Mouse (Mus musculus) forebrain, embryonic 10.5 days (tissue): ENCODE data around the gene Lrrc52. TPM values are rescaled to one million over a fixed set of nuclear protein-coding genes. Genes with fewer than 3 reads are reported as not detected.

ENCODE experiments used
- DNase-seq: peaks from one replicate; pipeline ENCODE4 v3.0.0-alpha.2; 2017; ENCODE audit warnings: low spot score; ENCODE audit errors: extremely low spot score
- H3K27ac ChIP-seq: fragments of 300-500 bp; sonication (generic); 2 replicates; pipeline ENCODE4 v1.5.1; 2016; ENCODE audit warnings: mild to moderate bottlenecking
- H3K27me3 ChIP-seq: fragments of 300-500 bp; sonication (generic); 2 replicates; pipeline ENCODE4 v1.6.1; 2016; ENCODE audit warnings: mild to moderate bottlenecking; ENCODE audit not compliant: poor library complexity, severe bottlenecking
- H3K36me3 ChIP-seq: fragments of 300-500 bp; sonication (generic); replicated peaks from 2 replicates; pipeline ENCODE4 v1.6.1; 2016; ENCODE audit warnings: mild to moderate bottlenecking, moderate library complexity
- H3K4me1 ChIP-seq: fragments of 300-500 bp; sonication (generic); 2 replicates; pipeline ENCODE4 v1.6.1; 2016
- H3K4me3 ChIP-seq: fragments of 300-500 bp; sonication (generic); 2 replicates; pipeline ENCODE4 v1.5.1; 2016; ENCODE audit warnings: mild to moderate bottlenecking, moderate library complexity
- H3K9me3 ChIP-seq: fragments of 300-500 bp; sonication (generic); 2 replicates; pipeline ENCODE4 v1.6.1; 2016; ENCODE audit warnings: mild to moderate bottlenecking, moderate library complexity
- WGBS: fragments of 180-500 bp; shearing (Covaris S2); methylation state at CpG from one replicate; pipeline ENCODE4 v1.1.7; 2016; 5-methylcytosine and 5-hydroxymethylcytosine counted together
- polyA plus RNA-seq: library from polyadenylated mRNA; unstranded; fragments of >200 nt; fragmentation: Nextera tagmentation; extraction: Ambion mirVana; gene quantifications from 2 replicates; pipeline ENCODE4 v1.2.1, GENCODE M21; 2016

Gene Lrrc52
- polyA plus RNA-seq, 1 experiment from 2014 or later: not detected

- Histone ChIP-seq H3K27ac (no peak overlapping the region), H3K4me1 (no peaks in the 10 kb centered on the region; the same call in 1 of the 2 replicates), H3K9me3 (no peaks in the 10 kb centered on the region), H3K27me3 (no peaks in the 10 kb centered on the region), H3K36me3 (no peaks in the 10 kb centered on the region), H3K4me3 (no peak overlapping the region)
- 75% methylated on average over 3 of the region's 3 CpGs for WGBS
- no peak for DNase-seq
Measured at GRCm38 (mm10) chr1:167457311-167457710, 9.3 kb downstream of the Lrrc52 start.

- Histone ChIP-seq H3K27ac (no peak overlapping the region), H3K27me3 (no peaks in the 10 kb centered on the region), H3K9me3 (no peaks in the 10 kb centered on the region), H3K4me1 (peaks cover 10% of the 10 kb centered on the region; the same call in 1 of the 2 replicates), H3K4me3 (no peak overlapping the region), H3K36me3 (no peaks in the 10 kb centered on the region)
- WGBS: 94% methylated on average over 3 of the region's 3 CpGs
- no peak for DNase-seq
Measured at GRCm38 (mm10) chr1:167453048-167453447, 13.5 kb downstream of the Lrrc52 start.

GRCm38 (mm10) chr1:167452456-167452855 lies 14.1 kb downstream of the Lrrc52 start:
- H3K36me3 ChIP-seq: no peaks in the 10 kb centered on the region
- no peak for DNase-seq
- no peaks in the 10 kb centered on the region for H3K9me3 ChIP-seq
- WGBS: 86% methylated on average over 6 of the region's 6 CpGs
- H3K4me3 ChIP-seq: no peak overlapping the region
- H3K27ac ChIP-seq: no peak overlapping the region
- H3K27me3 ChIP-seq: no peaks in the 10 kb centered on the region
- H3K4me1 ChIP-seq: peaks cover 10% of the 10 kb centered on the region; the same call in 1 of the 2 replicates

GRCm38 (mm10) chr1:167448598-167448997 lies 18.0 kb downstream of the Lrrc52 start:
- H3K27me3 ChIP-seq: no peaks in the 10 kb centered on the region
- no peaks in the 10 kb centered on the region for H3K36me3 ChIP-seq
- H3K27ac ChIP-seq: no peak overlapping the region
- H3K9me3 ChIP-seq: no peaks in the 10 kb centered on the region
- WGBS: 32% methylated on average over 7 of the region's 7 CpGs
- peaks cover 10% of the 10 kb centered on the region; the same call in 1 of the 2 replicates for H3K4me1 ChIP-seq
- no peak for DNase-seq
- H3K4me3 ChIP-seq: no peak overlapping the region

- Histone ChIP-seq H3K9me3 (no peaks in the 10 kb centered on the region), H3K4me3 (no peak overlapping the region), H3K36me3 (no peaks in the 10 kb centered on the region), H3K27ac (no peak overlapping the region), H3K4me1 (peaks cover 10% of the 10 kb centered on the region; the same call in 1 of the 2 replicates), H3K27me3 (no peaks in the 10 kb centered on the region)
- WGBS: 61% methylated on average over 6 of the region's 6 CpGs
- DNase-seq: no peak
Measured at GRCm38 (mm10) chr1:167448088-167448487, 18.5 kb downstream of the Lrrc52 start.

GRCm38 (mm10) chr1:167446516-167446915 lies 20.1 kb downstream of the Lrrc52 start:
- no peak overlapping the region for H3K27ac ChIP-seq
- peaks cover 10% of the 10 kb centered on the region; the same call in 1 of the 2 replicates for H3K4me1 ChIP-seq
- no peaks in the 10 kb centered on the region for H3K36me3 ChIP-seq
- WGBS: 81% methylated on average over 6 of the region's 6 CpGs
- no peaks in the 10 kb centered on the region for H3K27me3 ChIP-seq
- H3K9me3 ChIP-seq: no peaks in the 10 kb centered on the region
- no peak overlapping the region for H3K4me3 ChIP-seq
- DNase-seq: no peak

GRCm38 (mm10) chr1:167445167-167445566 lies 21.4 kb downstream of the Lrrc52 start:
- no peak for DNase-seq
- H3K4me1 ChIP-seq: peaks cover 10% of the 10 kb centered on the region; the same call in 1 of the 2 replicates
- H3K27me3 ChIP-seq: no peaks in the 10 kb centered on the region
- 88% methylated on average over 4 of the region's 4 CpGs for WGBS
- H3K27ac ChIP-seq: no peak overlapping the region
- H3K4me3 ChIP-seq: no peak overlapping the region
- H3K36me3 ChIP-seq: no peaks in the 10 kb centered on the region
- no peaks in the 10 kb centered on the region for H3K9me3 ChIP-seq

- Histone ChIP-seq H3K27me3 (no peaks in the 10 kb centered on the region), H3K36me3 (no peaks in the 10 kb centered on the region), H3K4me1 (peaks cover 8% of the 10 kb centered on the region; the same call in 1 of the 2 replicates), H3K27ac (no peak overlapping the region), H3K9me3 (no peaks in the 10 kb centered on the region), H3K4me3 (no peak overlapping the region)
- WGBS: 70% methylated on average over 9 of the region's 9 CpGs
- no peak for DNase-seq
Measured at GRCm38 (mm10) chr1:167438231-167438885, 28.2 kb downstream of the Lrrc52 start.

GRCm38 (mm10) chr1:167437091-167437490 lies 29.5 kb downstream of the Lrrc52 start:
- Histone ChIP-seq H3K4me3 (no peak overlapping the region), H3K27me3 (no peaks in the 10 kb centered on the region), H3K27ac (no peak overlapping the region), H3K36me3 (no peaks in the 10 kb centered on the region), H3K4me1 (peaks cover 8% of the 10 kb centered on the region; the same call in 1 of the 2 replicates), H3K9me3 (no peaks in the 10 kb centered on the region)
- 89% methylated on average over 7 of the region's 7 CpGs for WGBS
- DNase-seq: no peak

GRCm38 (mm10) chr1:167436186-167436975 lies 30.2 kb downstream of the Lrrc52 start:
- H3K27ac ChIP-seq: no peak overlapping the region
- WGBS: 89% methylated on average over 7 of the region's 7 CpGs
- H3K27me3 ChIP-seq: no peaks in the 10 kb centered on the region
- H3K9me3 ChIP-seq: no peaks in the 10 kb centered on the region
- peaks cover 8% of the 10 kb centered on the region; the same call in 1 of the 2 replicates for H3K4me1 ChIP-seq
- no peak for DNase-seq
- H3K36me3 ChIP-seq: no peaks in the 10 kb centered on the region
- no peak overlapping the region for H3K4me3 ChIP-seq

- no peak overlapping the region for H3K27ac ChIP-seq
- DNase-seq: no peak
Measured at GRCm38 (mm10) chr1:167434931-167435330, 31.6 kb downstream of the Lrrc52 start.

GRCm38 (mm10) chr1:167430976-167431676 lies 35.5 kb downstream of the Lrrc52 start:
- H3K27ac ChIP-seq: no peak overlapping the region
- no peaks in the 10 kb centered on the region for H3K27me3 ChIP-seq
- no peaks in the 10 kb centered on the region for H3K9me3 ChIP-seq
- no peaks in the 10 kb centered on the region for H3K36me3 ChIP-seq
- no peaks in the 10 kb centered on the region for H3K4me1 ChIP-seq
- no peak for DNase-seq
- 74% methylated on average over 9 of the region's 9 CpGs for whole genome bisulfite sequencing
- H3K4me3 ChIP-seq: no peak overlapping the region

More at GRCm38 (mm10) chr1:167434931-167435330, 31.6 kb downstream of the Lrrc52 start:
- no peaks in the 10 kb centered on the region for H3K27me3 ChIP-seq
- no peak overlapping the region for H3K4me3 ChIP-seq
- H3K36me3 ChIP-seq: no peaks in the 10 kb centered on the region
- H3K9me3 ChIP-seq: no peaks in the 10 kb centered on the region
- H3K4me1 ChIP-seq: peaks cover 8% of the 10 kb centered on the region; the same call in 1 of the 2 replicates
- 90% methylated on average over 4 of the region's 4 CpGs for WGBS
